Mouse (Mus musculus): ENCODE data around the gene Olfr417. TPM values are rescaled to one million over a fixed set of nuclear protein-coding genes. Genes with fewer than 3 reads are reported as not detected.
"Not testable (repeated sequence)": the region's sequence is repeated elsewhere in the genome, so short reads cannot be mapped to it uniquely, and the experiment has no call there.

The Olfr417 gene
- polyA plus RNA-seq (2015; fragmentation: Nextera tagmentation; extraction: Ambion mirVana) = not detected in 2 replicates

- H3K4me3 ChIP-seq = no peak within 1 kb of the TSS
- no peaks in the 10 kb centered on the region for H3K36me3 ChIP-seq
- H3K4me1 ChIP-seq = 0 out of 2 replicates have a peak, but pooled peaks cover 4% of the 10 kb centered on the region
- H3K27ac ChIP-seq (replicated peaks) = no peak within 1 kb of the TSS
- ATAC-seq (ENCODE audit: extremely low read depth, insufficient number of reproducible peaks, low FRiP score, low TSS enrichment) = no peak
- no peak within 1 kb of the TSS for H3K4me2 ChIP-seq
- H3K27me3 ChIP-seq (replicated peaks) = no peaks in the 10 kb centered on the region
- no peaks in the 10 kb centered on the region for H3K9me3 ChIP-seq
- 61% methylated on average over 2 of the region's 2 CpGs for WGBS
- H3K9ac ChIP-seq = no peak within 1 kb of the TSS
These were observed at the start of gene Olfr417 for GRCm38 (mm10) chr1:174364882-174365451. Olfr417 (plus strand) TSS chr1:174365122.

GRCm38 (mm10) chr1:174317308-174317707 is 47.6 kb upstream of the Olfr417 start:
- Histone ChIP-seq H3K9me3 (no peaks in the 10 kb centered on the region), H3K9ac (no peak overlapping the region), H3K4me2 (no peak overlapping the region), H3K27ac (replicated peaks) (no peak overlapping the region), H3K4me3 (no peak overlapping the region), H3K4me1 (no peaks in the 10 kb centered on the region), H3K27me3 (replicated peaks) (no peaks in the 10 kb centered on the region), H3K36me3 (no peaks in the 10 kb centered on the region)
- 56% methylated on average over 2 of the region's 2 CpGs for WGBS
- ATAC-seq (ENCODE audit: extremely low read depth, insufficient number of reproducible peaks, low FRiP score, low TSS enrichment) = no peak

GRCm38 (mm10) chr1:174330218-174330617 is 34.7 kb upstream of the Olfr417 start, which contains the start of gene Mptx1:
Mptx1 (plus strand) TSS chr1:174330518.
- Histone ChIP-seq H3K9ac (no peak within 1 kb of the TSS), H3K9me3 (no peaks in the 10 kb centered on the region), H3K27me3 (replicated peaks) (no peaks in the 10 kb centered on the region), H3K4me2 (no peak within 1 kb of the TSS), H3K4me1 (no peaks in the 10 kb centered on the region), H3K4me3 (no peak within 1 kb of the TSS), H3K36me3 (no peaks in the 10 kb centered on the region), H3K27ac (replicated peaks) (no peak within 1 kb of the TSS)
- ATAC-seq (ENCODE audit: extremely low read depth, insufficient number of reproducible peaks, low FRiP score, low TSS enrichment) = no peak

- H3K4me3 ChIP-seq; H3K36me3 ChIP-seq; ATAC-seq (ENCODE audit: extremely low read depth, insufficient number of reproducible peaks, low FRiP score, low TSS enrichment); H3K27me3 ChIP-seq (replicated peaks); H3K9ac ChIP-seq; H3K4me1 ChIP-seq; H3K27ac ChIP-seq (replicated peaks); H3K4me2 ChIP-seq; H3K9me3 ChIP-seq: not testable (repeated sequence)
- WGBS = 58% methylated on average over 1 of the region's 1 CpGs
These were observed 11.3 kb upstream of the Olfr417 start for GRCm38 (mm10) chr1:174353636-174354035.

- ATAC-seq (ENCODE audit: extremely low read depth, insufficient number of reproducible peaks, low FRiP score, low TSS enrichment) = no peak
- no peak overlapping the region for H3K27ac ChIP-seq (replicated peaks)
- H3K36me3 ChIP-seq = no peaks in the 10 kb centered on the region
- H3K4me1 ChIP-seq = no peaks in the 10 kb centered on the region
- no peaks in the 10 kb centered on the region for H3K9me3 ChIP-seq
- whole genome bisulfite sequencing = 61% methylated on average over 5 of the region's 5 CpGs
- no peak overlapping the region for H3K4me2 ChIP-seq
- no peak overlapping the region for H3K4me3 ChIP-seq
- no peak overlapping the region for H3K9ac ChIP-seq
- H3K27me3 ChIP-seq (replicated peaks) = no peaks in the 10 kb centered on the region
These were observed 10.3 kb upstream of the Olfr417 start for GRCm38 (mm10) chr1:174354640-174355039.

GRCm38 (mm10) chr1:174373799-174374198 is 8.9 kb downstream of the Olfr417 start:
- no peaks in the 10 kb centered on the region for H3K27me3 ChIP-seq (replicated peaks)
- H3K9ac ChIP-seq = no peak overlapping the region
- no peak overlapping the region for H3K4me2 ChIP-seq
- WGBS = 86% methylated on average over 3 of the region's 3 CpGs
- no peak overlapping the region for H3K27ac ChIP-seq (replicated peaks)
- no peak overlapping the region for H3K4me3 ChIP-seq
- ATAC-seq (ENCODE audit: extremely low read depth, insufficient number of reproducible peaks, low FRiP score, low TSS enrichment) = no peak
- H3K9me3 ChIP-seq = no peaks in the 10 kb centered on the region
- no peaks in the 10 kb centered on the region for H3K36me3 ChIP-seq
- H3K4me1 ChIP-seq = no peaks in the 10 kb centered on the region

- H3K4me3 ChIP-seq = no peak within 1 kb of the TSS
- no peak within 1 kb of the TSS for H3K9ac ChIP-seq
- no peaks in the 10 kb centered on the region for H3K36me3 ChIP-seq
- WGBS = 74% methylated on average over 2 of the region's 2 CpGs
- no peaks in the 10 kb centered on the region for H3K27me3 ChIP-seq (replicated peaks)
- ATAC-seq (ENCODE audit: extremely low read depth, insufficient number of reproducible peaks, low FRiP score, low TSS enrichment) = no peak
- H3K27ac ChIP-seq (replicated peaks) = no peak within 1 kb of the TSS
- no peaks in the 10 kb centered on the region for H3K9me3 ChIP-seq
- H3K4me2 ChIP-seq = no peak within 1 kb of the TSS
- H3K4me1 ChIP-seq = no peaks in the 10 kb centered on the region
These were observed 25.8 kb downstream of the Olfr417 start, which contains the start of gene Olfr248 for GRCm38 (mm10) chr1:174390746-174391145. Olfr248 (plus strand) TSS chr1:174391046.

GRCm38 (mm10) chr1:174422959-174423358 is 58.0 kb downstream of the Olfr417 start:
- H3K36me3 ChIP-seq = no peaks in the 10 kb centered on the region
- H3K4me3 ChIP-seq = no peak overlapping the region
- H3K4me1 ChIP-seq = no peaks in the 10 kb centered on the region
- H3K4me2 ChIP-seq = no peak overlapping the region
- no peak overlapping the region for H3K9ac ChIP-seq
- no peak overlapping the region for H3K27ac ChIP-seq (replicated peaks)
- no peaks in the 10 kb centered on the region for H3K27me3 ChIP-seq (replicated peaks)
- ATAC-seq (ENCODE audit: extremely low read depth, insufficient number of reproducible peaks, low FRiP score, low TSS enrichment) = no peak
- H3K9me3 ChIP-seq = no peaks in the 10 kb centered on the region
- 40% methylated on average over 4 of the region's 4 CpGs for WGBS

- Histone ChIP-seq H3K4me2 (no peak within 1 kb of the TSS), H3K27me3 (replicated peaks) (no peaks in the 10 kb centered on the region), H3K9ac (no peak within 1 kb of the TSS), H3K4me1 (no peaks in the 10 kb centered on the region), H3K4me3 (no peak within 1 kb of the TSS), H3K27ac (replicated peaks) (no peak within 1 kb of the TSS), H3K36me3 (no peaks in the 10 kb centered on the region), H3K9me3 (no peaks in the 10 kb centered on the region)
- ATAC-seq (ENCODE audit: extremely low read depth, insufficient number of reproducible peaks, low FRiP score, low TSS enrichment) = no peak
- 50% methylated on average over 1 of the region's 1 CpGs for WGBS
These were observed 58.8 kb downstream of the Olfr417 start, which contains the start of gene Olfr414 for GRCm38 (mm10) chr1:174423764-174424163. Olfr414 (plus strand) TSS chr1:174424064.

Other genes starting within 250 kb of the Olfr417 start
- not detected in 2 replicates for gene Olfr231, start 244.0 kb upstream of the Olfr417 start, polyA plus RNA-seq (2015; fragmentation: Nextera tagmentation; extraction: Ambion mirVana)
- gene Olfr424, start 233.6 kb upstream of the Olfr417 start, polyA plus RNA-seq (2015; fragmentation: Nextera tagmentation; extraction: Ambion mirVana) = not detected in 2 replicates
- gene Olfr420, start 209.5 kb upstream of the Olfr417 start, polyA plus RNA-seq (2015; fragmentation: Nextera tagmentation; extraction: Ambion mirVana) = 0.14 TPM in 1 of 2 replicates, not detected in the other
- gene Spta1, start 192.3 kb upstream of the Olfr417 start, polyA plus RNA-seq (2015; fragmentation: Nextera tagmentation; extraction: Ambion mirVana) = 2.4 TPM in 2 replicates
- not detected in 2 replicates for gene Olfr419, start 113.1 kb upstream of the Olfr417 start, polyA plus RNA-seq (2015; fragmentation: Nextera tagmentation; extraction: Ambion mirVana)
- not detected in 2 replicates for gene Mptx1, start 34.6 kb upstream of the Olfr417 start, polyA plus RNA-seq (2015; fragmentation: Nextera tagmentation; extraction: Ambion mirVana)
- gene Olfr248, start 25.9 kb downstream of the Olfr417 start, polyA plus RNA-seq (2015; fragmentation: Nextera tagmentation; extraction: Ambion mirVana) = not detected in 2 replicates
- gene Olfr414, start 58.9 kb downstream of the Olfr417 start, polyA plus RNA-seq (2015; fragmentation: Nextera tagmentation; extraction: Ambion mirVana) = not detected in 2 replicates
- gene Olfr220, start 77.0 kb downstream of the Olfr417 start, polyA plus RNA-seq (2015; fragmentation: Nextera tagmentation; extraction: Ambion mirVana) = not detected in 2 replicates
- gene Fmn2, start 136.7 kb downstream of the Olfr417 start, polyA plus RNA-seq (2015; fragmentation: Nextera tagmentation; extraction: Ambion mirVana) = 0.32 and 0.39 TPM in 2 replicates